Mouse (Mus musculus): Measurements from ENCODE around the gene Pepd.

GRCm38 (mm10) chr7:35090550-35090949 is 178.4 kb downstream of the Pepd start:
- TF ChIP-seq POLR2A (IDR thresholded peaks at IDR 0.05; ENCODE audit: insufficient read depth, low read depth, low read length) (no peak), CTCF (IDR thresholded peaks at IDR 0.05) (no peak)

Measured in heart, adult 2 months (tissue).